Mouse (Mus musculus): ENCODE results near the gene Abca3. TPM values are rescaled to one million over a fixed set of nuclear protein-coding genes. Genes with fewer than 3 reads are reported as not detected.
A peak's percentile ranks its signal among the peaks of the same experiment; 100 is the strongest.
"Not testable (repeated sequence)": the region's sequence is repeated elsewhere in the genome, so short reads cannot be mapped to it uniquely, and the experiment has no call there.

Gene Abca3
- polyA plus RNA-seq, 1 experiment from 2014 or later: 26.0 TPM

DNA sequence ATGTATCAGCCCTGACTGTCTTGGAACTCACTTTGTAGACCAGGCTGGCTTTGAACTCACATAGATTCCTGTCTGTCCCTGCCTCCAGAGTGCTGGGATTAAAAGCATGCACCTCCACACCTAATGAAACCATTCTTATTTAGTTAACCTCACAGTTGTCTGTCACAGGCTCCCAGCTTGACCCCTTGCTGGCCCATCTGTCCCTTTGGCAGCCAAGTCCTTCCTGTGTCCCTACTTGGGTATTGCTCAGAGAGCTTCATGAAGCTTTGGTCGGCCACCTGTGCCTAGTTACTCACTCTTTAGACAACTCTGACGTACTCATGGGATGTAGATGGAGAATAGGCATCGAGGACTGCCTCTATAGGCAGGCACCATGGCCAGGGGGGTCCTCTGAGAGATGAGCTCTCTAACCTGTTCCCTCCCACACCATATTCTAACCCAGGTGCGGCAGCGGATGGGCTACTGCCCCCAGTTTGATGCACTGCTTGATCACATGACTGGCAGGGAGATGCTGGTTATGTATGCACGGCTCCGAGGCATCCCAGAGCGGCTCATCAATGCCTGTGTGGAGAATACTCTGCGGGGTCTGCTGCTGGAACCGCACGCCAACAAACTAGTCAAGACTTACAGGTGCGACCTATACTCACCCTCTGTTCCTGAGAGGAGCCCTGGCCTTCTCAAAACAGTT, 55.5 kb downstream of the Abca3 start:
- H3K27ac ChIP-seq: no peak overlapping the region
- WGBS (ENCODE audit: missing documents): 87% methylated on average over 12 of the region's 12 CpGs
- no peak overlapping the region for H3K4me3 ChIP-seq (ENCODE audit: inconsistent target)
- H3K36me3 ChIP-seq (ENCODE audit: inconsistent target): peaks cover 70% of the 10 kb centered on the region
- H3K79me2 ChIP-seq (ENCODE audit: inconsistent target): no peaks in the 10 kb centered on the region

DNA sequence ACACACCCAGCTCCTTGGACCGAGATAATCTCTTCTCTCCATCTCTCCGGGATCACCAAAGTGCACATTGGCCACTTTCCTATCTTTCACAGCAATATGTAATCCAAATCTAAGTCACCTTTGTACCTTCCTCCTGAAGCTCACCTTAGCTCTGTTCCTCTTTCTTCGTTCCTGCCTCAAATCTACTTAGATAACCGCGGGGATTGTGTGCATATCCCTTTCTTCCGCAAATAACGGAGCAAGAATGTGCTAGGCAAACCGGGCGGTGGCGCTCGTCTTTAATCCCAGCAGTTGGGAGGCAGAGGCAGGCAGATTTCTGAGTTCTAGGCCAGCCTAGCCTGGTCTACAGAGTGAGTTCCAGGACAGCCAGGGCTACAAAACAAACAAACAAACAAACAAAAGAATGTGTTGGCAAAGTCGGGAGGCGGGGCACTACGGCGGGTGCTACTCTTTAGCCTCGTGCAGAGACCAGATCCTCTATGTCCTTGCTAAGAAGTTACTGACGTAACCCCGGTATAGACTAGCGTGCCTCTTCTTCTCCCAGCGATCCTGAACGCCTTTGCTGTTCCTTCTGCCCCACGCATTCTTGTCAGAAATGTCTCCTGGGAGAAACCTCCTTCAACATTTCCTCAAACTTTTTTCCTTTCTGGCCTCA, 61.9 kb downstream of the Abca3 start:
- Histone ChIP-seq H3K79me2 (ENCODE audit: inconsistent target) (peaks cover 40% of the 10 kb centered on the region), H3K36me3 (ENCODE audit: inconsistent target) (peaks cover 26% of the 10 kb centered on the region), H3K4me3 (ENCODE audit: inconsistent target) (peak overlapping the region; percentile 66), H3K27ac (peak overlapping the region; percentile 66)
- 8% methylated on average over 22 of the region's 22 CpGs for WGBS (ENCODE audit: missing documents)

- Histone ChIP-seq H3K79me2 (ENCODE audit: inconsistent target) (peaks cover 47% of the 10 kb centered on the region), H3K4me3 (ENCODE audit: inconsistent target) (peak within 1 kb of the TSS; percentile 98), H3K27ac (peak within 1 kb of the TSS; percentile 66), H3K36me3 (ENCODE audit: inconsistent target) (peaks cover 26% of the 10 kb centered on the region)
- under 1% methylated on average over 58 of the region's 64 CpGs for WGBS (ENCODE audit: missing documents)
These were observed 62.7 kb downstream of the Abca3 start, which contains the start of gene Rnps1 for GRCm38 (mm10) chr17:24414230-24414976. Gene Rnps1 (plus strand): TSS chr17:24414565.

GRCm38 (mm10) chr17:24415011-24415410, 63.3 kb downstream of the Abca3 start:
- Histone ChIP-seq H3K27ac (peak overlapping the region; percentile 65), H3K79me2 (ENCODE audit: inconsistent target) (peaks cover 53% of the 10 kb centered on the region), H3K36me3 (ENCODE audit: inconsistent target) (peaks cover 26% of the 10 kb centered on the region), H3K4me3 (ENCODE audit: inconsistent target) (peak overlapping the region; percentile 98)
- 1% methylated on average over 21 of the region's 21 CpGs for WGBS (ENCODE audit: missing documents)

DNA sequence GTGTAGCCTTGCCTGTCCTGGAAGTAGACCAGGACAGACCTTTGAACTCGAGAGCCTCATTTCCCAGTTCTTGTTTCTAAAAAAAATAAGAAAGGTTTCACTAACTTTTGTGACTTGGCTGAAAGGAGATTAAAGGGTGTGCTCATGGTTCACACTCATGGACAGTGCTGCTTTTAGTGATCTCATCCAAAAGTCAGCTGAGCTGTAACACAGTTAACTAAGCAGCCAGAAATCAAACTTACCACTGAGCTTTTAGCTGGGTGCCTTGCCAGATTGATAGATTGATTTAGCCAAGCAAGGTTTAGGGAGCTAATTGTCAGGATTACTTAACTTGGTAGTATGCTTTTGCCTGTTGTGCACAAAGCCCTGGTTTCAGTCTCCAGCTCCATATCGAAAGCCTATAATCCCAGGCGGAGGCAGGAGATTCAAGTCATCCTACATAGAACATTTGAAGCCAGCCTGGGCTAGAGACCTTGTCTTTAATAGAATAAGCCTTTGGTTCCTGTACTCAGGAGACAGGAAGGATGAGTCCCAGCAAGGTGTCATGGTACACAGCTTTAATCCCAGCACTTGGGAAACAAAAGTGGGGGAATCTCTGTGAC, 64.4 kb downstream of the Abca3 start:
- WGBS (ENCODE audit: missing documents): 80% methylated on average over 3 of the region's 3 CpGs
- Histone ChIP-seq H3K79me2 (ENCODE audit: inconsistent target) (peaks cover 65% of the 10 kb centered on the region), H3K4me3 (ENCODE audit: inconsistent target) (peak overlapping the region; percentile 98), H3K27ac (peak overlapping the region; percentile 65), H3K36me3 (ENCODE audit: inconsistent target) (peaks cover 30% of the 10 kb centered on the region)

GRCm38 (mm10) chr17:24423114-24423513, 71.4 kb downstream of the Abca3 start:
- 93% methylated on average over 4 of the region's 4 CpGs for WGBS (ENCODE audit: missing documents)
- H3K27ac ChIP-seq: no peak overlapping the region
- peaks cover 50% of the 10 kb centered on the region for H3K79me2 ChIP-seq (ENCODE audit: inconsistent target)
- peaks cover 63% of the 10 kb centered on the region for H3K36me3 ChIP-seq (ENCODE audit: inconsistent target)
- H3K4me3 ChIP-seq (ENCODE audit: inconsistent target): no peak overlapping the region

DNA sequence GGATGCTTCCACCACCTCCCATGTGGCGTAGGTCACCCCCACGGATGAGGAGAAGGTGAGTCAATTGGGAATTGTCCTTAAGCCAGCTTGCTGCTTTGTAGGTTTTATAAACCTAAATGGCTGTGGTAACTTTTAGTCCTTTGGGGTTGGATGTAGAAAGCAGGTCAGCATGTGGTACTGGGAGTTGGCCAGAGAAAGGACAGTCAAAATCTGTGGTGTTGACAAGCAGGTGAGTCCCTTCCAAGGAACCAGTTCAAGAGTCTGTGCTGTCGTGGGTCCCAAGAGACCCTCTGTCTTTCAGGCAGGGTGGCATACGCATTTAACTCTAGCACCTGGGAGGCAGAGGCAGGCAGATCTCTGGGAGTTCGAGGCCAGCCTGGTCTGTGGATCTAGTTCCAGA, 72.7 kb downstream of the Abca3 start:
- Histone ChIP-seq H3K4me3 (ENCODE audit: inconsistent target) (no peak overlapping the region), H3K79me2 (ENCODE audit: inconsistent target) (peaks cover 36% of the 10 kb centered on the region), H3K36me3 (ENCODE audit: inconsistent target) (peaks cover 53% of the 10 kb centered on the region), H3K27ac (no peak overlapping the region)
- 93% methylated on average over 5 of the region's 5 CpGs for WGBS (ENCODE audit: missing documents)

DNA sequence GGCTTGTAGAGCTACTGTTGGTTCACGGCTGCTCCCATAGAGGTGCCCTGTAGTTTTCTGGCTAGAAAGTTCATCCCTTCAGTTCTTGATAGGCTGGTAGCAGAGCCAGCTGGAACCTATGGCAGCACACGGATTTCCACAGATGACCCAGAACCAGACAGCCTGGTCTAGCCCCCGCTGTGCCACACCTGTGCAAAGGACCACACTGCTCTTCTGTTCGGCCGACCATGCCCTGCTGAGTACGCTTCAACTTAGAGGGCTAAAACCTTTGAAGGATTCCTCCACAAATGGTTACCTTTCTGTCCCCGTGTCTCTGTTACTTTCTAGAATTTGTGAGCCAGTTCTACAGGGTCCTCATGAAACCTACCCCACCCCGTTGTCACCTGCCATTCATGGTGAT, 73.6 kb downstream of the Abca3 start:
- not testable (repeated sequence) for H3K4me3 ChIP-seq (ENCODE audit: inconsistent target); H3K27ac ChIP-seq
- H3K36me3 ChIP-seq (ENCODE audit: inconsistent target): peaks cover 45% of the 10 kb centered on the region
- H3K79me2 ChIP-seq (ENCODE audit: inconsistent target): peaks cover 28% of the 10 kb centered on the region; the same call in 1 of the 2 replicates
- WGBS (ENCODE audit: missing documents): 96% methylated on average over 4 of the region's 8 CpGs

DNA sequence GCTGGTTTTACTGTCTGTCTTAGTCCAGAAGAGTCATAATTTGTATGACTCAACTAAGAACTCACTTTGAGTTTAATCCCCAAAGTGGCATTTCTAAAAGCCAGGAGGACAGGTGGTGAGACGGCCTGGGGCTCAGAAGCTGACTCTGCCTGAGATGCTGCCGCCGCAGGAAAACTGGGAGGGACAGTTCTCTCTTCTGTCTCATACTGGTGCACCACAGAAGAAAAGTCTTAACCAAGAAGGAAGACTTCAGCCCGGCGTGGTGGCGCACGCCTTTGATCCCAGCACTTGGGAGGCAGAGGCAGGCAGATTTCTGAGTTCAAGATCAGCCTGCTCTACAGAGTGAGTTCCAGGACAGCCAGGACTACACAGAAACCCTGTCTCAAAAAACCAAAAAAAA, 74.2 kb downstream of the Abca3 start:
- 84% methylated on average over 5 of the region's 7 CpGs for WGBS (ENCODE audit: missing documents)
- H3K79me2 ChIP-seq (ENCODE audit: inconsistent target): peaks cover 22% of the 10 kb centered on the region; the same call in 1 of the 2 replicates
- no peak overlapping the region for H3K27ac ChIP-seq
- no peak overlapping the region; the same call in 1 of the 2 replicates for H3K4me3 ChIP-seq (ENCODE audit: inconsistent target)
- peaks cover 39% of the 10 kb centered on the region for H3K36me3 ChIP-seq (ENCODE audit: inconsistent target)

DNA sequence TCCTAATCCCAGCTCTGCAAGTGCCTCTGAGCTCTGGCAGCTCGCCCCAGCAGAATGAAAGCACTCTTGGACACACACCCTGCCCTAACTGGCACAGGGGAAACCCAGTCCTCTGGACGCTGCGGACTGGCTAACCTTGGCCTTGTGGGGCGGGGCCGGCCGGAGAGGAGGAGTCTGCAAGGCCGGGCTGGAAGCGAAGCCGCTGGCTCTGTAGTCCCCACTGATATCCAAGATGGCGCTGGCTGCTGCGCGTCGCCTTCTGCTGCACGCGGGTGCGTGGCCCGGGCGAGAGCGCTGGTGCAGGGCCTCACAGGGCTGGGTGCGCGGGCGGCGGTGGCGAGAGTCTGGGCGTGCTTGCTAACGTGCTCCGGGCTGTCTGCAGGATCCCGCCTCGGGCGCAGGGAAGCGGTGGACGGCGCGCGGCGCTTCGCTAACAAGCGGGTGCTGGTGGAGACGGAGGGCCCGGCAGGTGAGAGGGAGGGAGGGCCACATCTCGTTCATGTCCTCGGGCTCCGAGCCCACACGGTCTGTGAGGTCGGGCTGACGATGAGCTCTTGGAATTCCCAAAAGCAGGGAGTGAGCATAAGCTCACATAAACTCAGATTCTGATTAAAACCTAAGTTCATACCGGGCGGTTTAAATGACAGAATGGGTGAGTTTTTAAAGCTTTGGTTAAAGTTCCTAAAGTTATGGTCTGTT, 74.9 kb downstream of the Abca3 start, which contains the start of gene Eci1:
Gene Eci1 (plus strand): TSS at position 171 of the 699 bp plus-strand sequence.
- under 1% methylated on average over 46 of the region's 48 CpGs for WGBS (ENCODE audit: missing documents)
- Histone ChIP-seq H3K4me3 (ENCODE audit: inconsistent target) (peak within 1 kb of the TSS; percentile 47), H3K36me3 (ENCODE audit: inconsistent target) (peaks cover 32% of the 10 kb centered on the region), H3K27ac (peak within 1 kb of the TSS; percentile 34), H3K79me2 (ENCODE audit: inconsistent target) (peaks cover 15% of the 10 kb centered on the region; the same call in 1 of the 2 replicates)

DNA sequence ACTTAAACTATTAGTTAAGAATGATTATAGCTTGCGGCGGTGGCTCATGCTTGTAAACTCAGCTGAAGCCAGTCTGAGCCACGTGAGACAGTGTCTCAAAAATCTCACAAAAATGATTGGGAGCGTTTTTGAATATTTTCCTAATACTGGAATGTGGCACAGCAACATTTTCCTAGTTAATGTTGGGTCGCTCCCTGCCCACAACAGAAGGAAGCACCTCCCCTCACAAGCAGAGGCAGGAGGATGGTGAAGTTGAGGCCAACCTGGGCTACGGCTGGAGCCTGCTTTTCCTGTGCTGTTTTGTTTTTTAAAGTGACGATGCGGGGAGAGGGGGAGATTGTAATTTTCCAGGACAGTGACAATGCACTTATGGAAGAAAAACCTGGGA, 75.4 kb downstream of the Abca3 start:
- Histone ChIP-seq H3K36me3 (ENCODE audit: inconsistent target) (peaks cover 27% of the 10 kb centered on the region), H3K27ac (peak overlapping the region; percentile 34), H3K4me3 (ENCODE audit: inconsistent target) (peak overlapping the region; percentile 47)

DNA sequence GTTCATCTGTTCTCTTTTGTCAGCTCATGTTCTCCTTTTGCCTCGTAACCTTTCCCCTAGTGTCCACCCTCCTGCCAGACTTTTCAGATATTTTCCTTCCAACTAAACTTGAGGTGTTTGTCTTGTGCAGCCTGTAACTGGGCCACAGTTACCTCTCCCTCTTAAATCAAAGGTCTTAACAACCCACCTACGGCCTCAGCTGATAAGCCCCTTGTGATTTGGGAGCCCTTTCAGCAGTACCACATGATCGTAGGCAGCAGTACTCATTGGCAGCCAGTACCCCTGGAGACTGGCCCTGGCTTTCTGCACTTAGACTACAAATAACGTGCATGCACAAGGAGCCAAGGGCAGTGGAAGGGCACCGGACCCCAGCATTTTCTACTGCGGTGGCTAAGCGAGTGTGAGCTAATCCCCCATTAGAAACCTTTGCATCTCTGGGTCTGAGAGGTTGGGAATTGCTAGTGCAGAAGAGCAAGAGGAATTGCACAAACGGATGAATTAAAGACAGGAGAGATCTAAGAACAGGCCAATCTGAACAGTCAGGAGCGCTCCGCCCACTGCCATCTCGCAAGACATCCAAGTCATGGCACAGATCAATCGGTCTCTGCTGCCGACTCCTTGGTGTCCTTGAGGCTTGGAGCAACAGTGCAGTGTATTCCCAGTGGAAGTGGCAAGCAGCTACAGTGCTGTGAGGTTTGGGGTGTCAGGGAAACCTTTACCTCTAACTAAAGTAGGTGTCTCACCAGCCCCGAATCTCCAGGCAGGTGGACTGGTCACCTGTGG, 77.6 kb downstream of the Abca3 start:
- 99% methylated on average over 14 of the region's 14 CpGs for WGBS (ENCODE audit: missing documents)
- H3K36me3 ChIP-seq (ENCODE audit: inconsistent target): peaks cover 5% of the 10 kb centered on the region; the same call in 1 of the 2 replicates
- no peaks in the 10 kb centered on the region for H3K79me2 ChIP-seq (ENCODE audit: inconsistent target)
- no peak overlapping the region for H3K4me3 ChIP-seq (ENCODE audit: inconsistent target)
- H3K27ac ChIP-seq: no peak overlapping the region

More for the DNA sequence above, 75.4 kb downstream of the Abca3 start:
- WGBS (ENCODE audit: missing documents): 0% methylated on average over 8 of the region's 8 CpGs
- peaks cover 10% of the 10 kb centered on the region; the same call in 1 of the 2 replicates for H3K79me2 ChIP-seq (ENCODE audit: inconsistent target)

- H3K4me3 ChIP-seq (ENCODE audit: inconsistent target): no peak overlapping the region
- no peaks in the 10 kb centered on the region for H3K79me2 ChIP-seq (ENCODE audit: inconsistent target)
- H3K36me3 ChIP-seq (ENCODE audit: inconsistent target): peaks cover 20% of the 10 kb centered on the region; the same call in 1 of the 2 replicates
- H3K27ac ChIP-seq: no peak overlapping the region
- 85% methylated on average over 5 of the region's 5 CpGs for WGBS (ENCODE audit: missing documents)
These were observed 85.3 kb downstream of the Abca3 start for GRCm38 (mm10) chr17:24437016-24437415.

All from macrophage (primary cell).